Mouse (Mus musculus) activated CD4-positive, CD25-positive, alpha-beta regulatory T cell, adult 4 months (primary cell): Measurements from ENCODE around the gene Kctd8. TPM values are rescaled to one million over a fixed set of nuclear protein-coding genes. Genes with fewer than 3 reads are reported as not detected.

Experiments used
- ATAC-seq: one replicate; pipeline ENCODE4 v1.8.0; 2017
- polyA plus RNA-seq, 2 experiments: library from polyadenylated mRNA; unstranded; fragments of 100-300 nt; shearing (Covaris generic); gene quantifications; one replicate each; pipeline ENCODE4 v1.2.1; 2017

The Kctd8 gene
- polyA plus RNA-seq, 2 experiments from 2014 or later: not detected

- no peak for ATAC-seq
Observed at GRCm38 (mm10) chr5:69156489-69156888, 185.0 kb downstream of the Kctd8 start.

GRCm38 (mm10) chr5:69145827-69146226, 195.7 kb downstream of the Kctd8 start:
- ATAC-seq: no peak

- ATAC-seq: no peak
Observed at GRCm38 (mm10) chr5:69141082-69141481, 200.4 kb downstream of the Kctd8 start.

- ATAC-seq: no peak
Observed at GRCm38 (mm10) chr5:69108718-69109117, 232.8 kb downstream of the Kctd8 start.

- no peak for ATAC-seq
Observed at GRCm38 (mm10) chr5:69088912-69089311, 252.6 kb downstream of the Kctd8 start.

Other genes starting within 250 kb of the Kctd8 start
- gene Yipf7, start 201.0 kb upstream of the Kctd8 start, polyA plus RNA-seq: not detected
- gene Guf1, start 215.2 kb upstream of the Kctd8 start, polyA plus RNA-seq: 1 to 10 TPM; 4.5 to 8.7 TPM